Mouse (Mus musculus) neural tube, embryonic 11.5 days (tissue): ENCODE measurements around the gene Lrrc2. TPM values are rescaled to one million over a fixed set of nuclear protein-coding genes. Genes with fewer than 3 reads are reported as not detected.

ENCODE experiments used
- ATAC-seq: fragments of 200-750 bp; cut with Nextera tagmentation; 2 replicates; pipeline ENCODE4 v1.8.0; 2017; ENCODE audit warnings: moderate number of reproducible peaks, mild to moderate bottlenecking, moderate TSS enrichment, moderate library complexity; ENCODE audit not compliant: insufficient read depth, low FRiP score, low TSS enrichment
- DNase-seq: peaks from one replicate; pipeline ENCODE4 v3.0.0-alpha.2; 2015; ENCODE audit warnings: low spot score
- H3K27ac ChIP-seq: fragments of 300-500 bp; sonication (generic); 2 replicates; pipeline ENCODE4 v1.5.1; 2014; ENCODE audit warnings: low read depth, mild to moderate bottlenecking, low read length
- H3K27me3 ChIP-seq: fragments of 300-500 bp; sonication (generic); 2 replicates; pipeline ENCODE4 v1.6.1; 2014; ENCODE audit warnings: mild to moderate bottlenecking, low read length, mixed read lengths; ENCODE audit not compliant: control insufficient read depth, insufficient read depth
- H3K36me3 ChIP-seq: fragments of 300-500 bp; sonication (generic); 2 replicates; pipeline ENCODE4 v1.6.1; 2014; ENCODE audit warnings: mild to moderate bottlenecking, low read length, moderate library complexity, mixed read lengths; ENCODE audit not compliant: control insufficient read depth, insufficient read depth
- H3K4me1 ChIP-seq: fragments of 300-500 bp; sonication (generic); 2 replicates; pipeline ENCODE4 v1.6.1; 2014; ENCODE audit warnings: low read length, mixed read lengths; ENCODE audit not compliant: control insufficient read depth, insufficient read depth
- H3K4me2 ChIP-seq: fragments of 300-500 bp; sonication (generic); 2 replicates; pipeline ENCODE4 v1.6.1; 2014; ENCODE audit warnings: low read depth, mild to moderate bottlenecking, moderate library complexity
- H3K4me3 ChIP-seq: fragments of 300-500 bp; sonication (generic); 2 replicates; pipeline ENCODE4 v1.5.1; 2014; ENCODE audit warnings: low read depth, low read length
- H3K9ac ChIP-seq: fragments of 300-500 bp; sonication (generic); 2 replicates; pipeline ENCODE4 v1.6.1; 2014; ENCODE audit warnings: mild to moderate bottlenecking, low read length
- H3K9me3 ChIP-seq: fragments of 300-500 bp; sonication (generic); 2 replicates; pipeline ENCODE4 v1.6.1; 2016; ENCODE audit warnings: low read length; ENCODE audit not compliant: control insufficient read depth
- WGBS: fragments of 180-500 bp; shearing (Covaris S2); extraction: QIAGEN DNeasy Blood & Tissue Kit; methylation state at CpG from one replicate; pipeline ENCODE4 v1.1.7; 2014; 5-methylcytosine and 5-hydroxymethylcytosine counted together
- polyA plus RNA-seq: library from polyadenylated mRNA; unstranded; fragments of >200 nt; fragmentation: Nextera tagmentation; extraction: Ambion mirVana; gene quantifications from 2 replicates; pipeline ENCODE4 v1.2.1, GENCODE M21; 2014

Lrrc2 gene
- polyA plus RNA-seq, 1 experiment from 2014 or later, result 0.15 TPM

DNA sequence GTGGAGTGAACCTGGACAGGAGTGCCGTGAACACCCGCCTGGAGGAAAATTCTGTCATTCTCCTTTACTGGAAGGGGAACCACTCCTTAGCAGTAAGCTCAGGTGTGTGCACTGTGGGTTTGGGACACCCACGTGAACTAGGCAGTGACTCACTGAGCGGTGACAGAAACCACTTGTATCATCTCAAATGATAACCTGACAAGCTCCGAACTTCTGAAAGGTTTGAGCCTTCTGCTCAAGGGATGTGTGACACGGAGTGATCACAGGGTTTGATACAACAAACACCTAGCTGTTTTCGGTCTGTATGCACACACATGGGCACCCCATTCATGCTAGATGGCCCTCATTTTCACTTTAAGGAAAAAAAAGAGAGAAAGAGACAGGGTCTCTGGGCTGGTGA, 34.6 kb upstream of the Lrrc2 start, which contains the start of gene Fam240a:
Fam240a (minus strand) TSS at position 76 of the 400 bp plus-strand sequence.
- Histone ChIP-seq H3K4me3 (no peak within 1 kb of the TSS), H3K27ac (no peak within 1 kb of the TSS), H3K9ac (no peak within 1 kb of the TSS), H3K4me2 (no peak within 1 kb of the TSS), H3K4me1 (no peaks in the 10 kb centered on the region), H3K36me3 (no peaks in the 10 kb centered on the region), H3K27me3 (no peaks in the 10 kb centered on the region), H3K9me3 (no peaks in the 10 kb centered on the region)
- ATAC-seq (no peak), DNase-seq (no peak)
- 91% methylated on average over 7 of the region's 7 CpGs for WGBS

DNA sequence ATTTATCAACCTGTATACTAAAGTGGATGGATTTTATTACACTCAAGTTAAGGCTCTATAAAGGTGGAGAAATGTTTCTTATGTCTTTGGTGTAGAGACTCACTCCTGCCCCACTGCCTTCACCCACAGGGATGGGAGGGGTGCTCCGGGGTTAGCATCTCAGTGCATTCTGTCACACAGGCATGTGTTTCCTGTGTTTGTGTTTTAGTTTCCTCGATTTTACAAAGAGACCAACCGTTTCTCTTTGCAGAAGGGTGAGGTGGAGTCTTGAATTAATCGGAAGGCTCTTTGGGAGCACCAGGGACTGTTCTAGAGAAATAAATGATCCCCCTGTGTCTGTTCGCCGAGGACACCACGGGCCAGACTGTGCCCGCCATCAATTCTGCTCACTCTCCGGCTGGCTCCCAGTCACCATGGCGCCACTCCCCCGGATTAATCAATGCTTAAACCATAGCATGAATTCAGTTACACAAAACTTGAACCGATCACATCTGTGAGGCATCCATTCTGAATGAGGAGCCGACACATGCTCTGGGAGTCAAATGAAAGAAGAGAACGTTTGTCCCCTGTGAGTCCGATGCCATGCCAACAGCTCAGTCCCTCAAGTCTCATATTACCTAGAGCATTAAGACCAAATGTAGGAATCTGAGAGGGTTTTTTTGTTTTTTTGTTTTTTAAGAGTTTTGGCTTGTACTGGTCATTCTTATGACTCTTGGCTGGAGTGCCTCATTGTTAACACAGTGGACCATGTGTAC, 30.5 kb upstream of the Lrrc2 start:
- Histone ChIP-seq H3K9ac (no peak overlapping the region), H3K4me1 (no peaks in the 10 kb centered on the region), H3K4me3 (no peak overlapping the region), H3K4me2 (no peak overlapping the region), H3K27me3 (no peaks in the 10 kb centered on the region), H3K36me3 (no peaks in the 10 kb centered on the region), H3K9me3 (no peaks in the 10 kb centered on the region), H3K27ac (no peak overlapping the region)
- DNase-seq (no peak), ATAC-seq (no peak)
- whole genome bisulfite sequencing, result 61% methylated on average over 15 of the region's 15 CpGs

GRCm38 (mm10) chr9:110922759-110923158, 28.6 kb upstream of the Lrrc2 start:
- no peak overlapping the region for H3K4me3 ChIP-seq
- H3K9ac ChIP-seq, result no peak overlapping the region
- no peak for ATAC-seq
- H3K4me2 ChIP-seq, result no peak overlapping the region
- H3K9me3 ChIP-seq, result no peaks in the 10 kb centered on the region
- no peaks in the 10 kb centered on the region for H3K4me1 ChIP-seq
- no peak overlapping the region for H3K27ac ChIP-seq
- H3K27me3 ChIP-seq, result no peaks in the 10 kb centered on the region
- no peaks in the 10 kb centered on the region for H3K36me3 ChIP-seq
- DNase-seq, result peak; percentile 79
- 17% methylated on average over 7 of the region's 7 CpGs for WGBS

- no peak overlapping the region for H3K4me2 ChIP-seq
- ATAC-seq (peak; percentile 20; the same call in 1 of the 2 replicates), DNase-seq (no peak)
- no peak overlapping the region for H3K4me3 ChIP-seq
- H3K36me3 ChIP-seq, result no peaks in the 10 kb centered on the region
- H3K9me3 ChIP-seq, result no peaks in the 10 kb centered on the region
- H3K4me1 ChIP-seq, result no peaks in the 10 kb centered on the region
- H3K27me3 ChIP-seq, result no peaks in the 10 kb centered on the region
- WGBS, result 54% methylated on average over 6 of the region's 6 CpGs
- no peak overlapping the region for H3K9ac ChIP-seq
- H3K27ac ChIP-seq, result no peak overlapping the region
Measured at GRCm38 (mm10) chr9:110931573-110931972, 19.8 kb upstream of the Lrrc2 start.

GRCm38 (mm10) chr9:110933850-110934437, 17.4 kb upstream of the Lrrc2 start:
- no peaks in the 10 kb centered on the region for H3K36me3 ChIP-seq
- no peak overlapping the region for H3K27ac ChIP-seq
- H3K4me2 ChIP-seq, result no peak overlapping the region
- no peaks in the 10 kb centered on the region for H3K9me3 ChIP-seq
- 77% methylated on average over 12 of the region's 12 CpGs for WGBS
- H3K4me1 ChIP-seq, result no peaks in the 10 kb centered on the region
- H3K9ac ChIP-seq, result no peak overlapping the region
- no peak for DNase-seq
- H3K27me3 ChIP-seq, result no peaks in the 10 kb centered on the region
- no peak overlapping the region for H3K4me3 ChIP-seq
- no peak for ATAC-seq

GRCm38 (mm10) chr9:110935941-110936340, 15.4 kb upstream of the Lrrc2 start:
- Histone ChIP-seq H3K4me1 (no peaks in the 10 kb centered on the region), H3K4me3 (no peak overlapping the region), H3K9ac (no peak overlapping the region), H3K27me3 (no peaks in the 10 kb centered on the region), H3K27ac (no peak overlapping the region), H3K9me3 (no peaks in the 10 kb centered on the region), H3K36me3 (no peaks in the 10 kb centered on the region), H3K4me2 (no peak overlapping the region)
- no peak for DNase-seq
- ATAC-seq, result no peak
- WGBS, result 85% methylated on average over 7 of the region's 7 CpGs

DNA sequence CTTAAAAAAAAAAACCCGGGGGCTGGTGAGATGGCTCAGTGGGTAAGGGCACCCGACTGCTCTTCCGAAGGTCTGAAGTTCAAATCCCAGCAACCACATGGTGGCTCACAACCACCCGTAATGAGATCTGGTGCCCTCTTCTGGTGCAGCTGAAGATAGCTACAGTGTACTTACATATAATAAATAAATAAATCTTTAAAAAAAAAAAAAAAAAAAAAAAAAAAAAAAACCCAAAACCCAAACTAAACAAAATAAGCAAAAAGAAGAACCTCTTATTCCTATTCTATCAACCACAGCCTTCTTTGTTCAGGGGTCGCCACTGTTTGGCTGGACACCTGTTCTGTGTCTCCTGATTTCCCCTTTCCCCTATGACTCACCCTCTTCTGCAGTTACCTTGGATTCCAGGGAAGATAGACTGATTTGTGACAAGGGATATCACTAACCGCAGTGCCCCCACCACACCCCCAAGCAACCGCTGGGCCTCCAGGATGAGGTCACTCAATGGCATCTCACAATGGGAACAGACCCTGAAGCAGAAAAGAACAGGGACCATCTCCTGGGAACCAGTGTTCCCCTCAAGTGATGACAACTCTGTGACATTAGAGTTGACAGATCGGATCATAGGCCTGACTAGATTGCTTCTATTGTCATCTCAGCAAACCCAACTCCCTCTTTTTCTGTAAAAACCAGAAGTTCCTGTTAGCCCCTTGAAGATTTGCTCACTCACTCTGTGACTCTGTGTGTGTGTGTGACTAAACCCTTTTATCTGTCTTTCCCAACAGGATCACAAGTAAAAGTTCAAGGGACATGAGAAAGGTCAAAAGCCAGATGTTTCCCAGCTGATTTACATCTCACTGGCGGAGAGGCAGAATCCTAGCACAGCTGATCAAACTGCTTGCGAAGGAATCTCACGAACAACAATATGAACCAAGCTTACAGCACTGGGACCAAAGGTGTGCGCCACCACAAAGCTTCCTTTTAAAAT, 13.5 kb upstream of the Lrrc2 start:
- Histone ChIP-seq H3K4me1 (no peaks in the 10 kb centered on the region), H3K9me3 (no peaks in the 10 kb centered on the region), H3K9ac (no peak overlapping the region), H3K36me3 (no peaks in the 10 kb centered on the region), H3K27ac (no peak overlapping the region), H3K4me3 (no peak overlapping the region), H3K4me2 (no peak overlapping the region), H3K27me3 (no peaks in the 10 kb centered on the region)
- no peak for DNase-seq
- 66% methylated on average over 12 of the region's 12 CpGs for WGBS
- no peak for ATAC-seq

DNA sequence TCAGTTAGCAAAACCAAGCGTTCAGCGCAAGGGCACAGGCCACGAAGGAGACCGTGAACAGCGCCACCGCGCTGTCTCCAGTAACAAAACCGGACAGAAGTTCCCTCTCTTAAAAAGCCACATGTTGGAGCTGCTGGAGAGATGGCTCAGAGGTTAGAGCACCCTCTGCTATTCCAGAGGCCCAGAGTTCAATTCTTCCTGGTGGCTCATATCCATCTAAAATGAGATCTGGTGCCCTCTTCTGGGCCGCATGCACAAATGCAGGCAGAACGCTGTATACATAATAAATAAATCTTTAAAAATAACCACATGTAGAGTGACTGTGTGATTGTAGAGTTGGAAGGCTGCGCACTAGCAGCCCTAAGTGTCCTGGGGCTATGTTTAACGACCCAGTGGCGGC, 7.1 kb upstream of the Lrrc2 start:
- Histone ChIP-seq H3K9me3 (no peaks in the 10 kb centered on the region), H3K36me3 (no peaks in the 10 kb centered on the region), H3K4me3 (no peak overlapping the region), H3K27me3 (peaks cover 31% of the 10 kb centered on the region), H3K4me1 (no peaks in the 10 kb centered on the region; the same call in 1 of the 2 replicates), H3K4me2 (no peak overlapping the region), H3K27ac (no peak overlapping the region), H3K9ac (no peak overlapping the region)
- ATAC-seq, result no peak
- DNase-seq, result no peak
- WGBS, result 28% methylated on average over 13 of the region's 13 CpGs
